Mouse (Mus musculus) neural tube, embryonic 13.5 days (tissue): ENCODE measurements around the gene Ccl4. TPM values are rescaled to one million over a fixed set of nuclear protein-coding genes. Genes with fewer than 3 reads are reported as not detected.

Experiments used
- ATAC-seq: fragments of 200-750 bp; cut with Nextera tagmentation; 2 replicates; pipeline ENCODE4 v1.8.0; 2017; ENCODE audit warnings: low read depth, mild to moderate bottlenecking, moderate TSS enrichment, moderate library complexity
- H3K27ac ChIP-seq: fragments of 300-500 bp; sonication (generic); replicated peaks from 2 replicates; pipeline ENCODE4 v1.5.1; 2015; ENCODE audit warnings: moderate library complexity, mild to moderate bottlenecking, inconsistent platforms
- H3K27me3 ChIP-seq: fragments of 300-500 bp; sonication (generic); 2 replicates; pipeline ENCODE4 v1.6.1; 2015; ENCODE audit warnings: mild to moderate bottlenecking, inconsistent platforms
- H3K36me3 ChIP-seq: fragments of 300-500 bp; sonication (generic); 2 replicates; pipeline ENCODE4 v1.6.1; 2015; ENCODE audit warnings: mild to moderate bottlenecking, inconsistent platforms
- H3K4me1 ChIP-seq: fragments of 300-500 bp; sonication (generic); replicated peaks from 2 replicates; pipeline ENCODE4 v1.6.1; 2015; ENCODE audit warnings: inconsistent platforms
- H3K4me2 ChIP-seq: fragments of 300-500 bp; sonication (generic); 2 replicates; pipeline ENCODE4 v1.6.1; 2015; ENCODE audit warnings: inconsistent platforms, mild to moderate bottlenecking, moderate library complexity
- H3K4me3 ChIP-seq: fragments of 300-500 bp; sonication (generic); 2 replicates; pipeline ENCODE4 v1.5.1; 2015; ENCODE audit warnings: mild to moderate bottlenecking, inconsistent platforms
- H3K9ac ChIP-seq: fragments of 300-500 bp; sonication (generic); 2 replicates; pipeline ENCODE4 v1.6.1; 2015; ENCODE audit warnings: moderate library complexity, mild to moderate bottlenecking, inconsistent platforms
- H3K9me3 ChIP-seq: fragments of 300-500 bp; sonication (generic); 2 replicates; pipeline ENCODE4 v1.6.1; 2016; ENCODE audit warnings: inconsistent platforms
- WGBS: fragments of 180-500 bp; shearing (Covaris S2); methylation state at CpG from one replicate; pipeline ENCODE4 v1.1.7; 2015; 5-methylcytosine and 5-hydroxymethylcytosine counted together
- polyA plus RNA-seq: library from polyadenylated mRNA; unstranded; fragments of >200 nt; fragmentation: Nextera tagmentation; extraction: Ambion mirVana; gene quantifications from 2 replicates; pipeline ENCODE4 v1.2.1, GENCODE M21; 2015

The Ccl4 gene
- polyA plus RNA-seq, 1 experiment from 2014 or later: 1.9 TPM

DNA sequence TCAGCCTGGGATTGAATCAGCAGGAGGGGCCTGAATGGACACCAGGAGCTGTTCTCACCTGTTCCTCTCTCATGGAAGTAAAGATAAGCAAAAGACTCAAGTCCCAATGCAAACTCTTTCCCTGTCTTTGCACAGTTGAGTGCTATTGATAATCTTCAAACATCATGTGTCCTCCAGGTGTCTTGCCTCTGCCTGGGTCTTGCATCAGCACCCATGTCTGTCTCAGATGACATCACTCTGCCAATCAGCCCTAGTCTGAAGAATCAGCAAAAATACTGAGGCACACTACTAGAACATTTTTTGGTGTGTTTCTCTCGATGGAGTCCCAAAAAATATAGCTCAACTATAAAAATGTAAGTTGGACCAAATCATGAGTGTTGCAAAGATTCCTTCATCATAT is 29.6 kb downstream of the Ccl4 start:
- no peaks in the 10 kb centered on the region for H3K4me1 ChIP-seq
- no peaks in the 10 kb centered on the region for H3K9me3 ChIP-seq
- no peak overlapping the region for H3K4me2 ChIP-seq
- 66% methylated on average over 1 of the region's 1 CpGs for WGBS
- no peak overlapping the region for H3K4me3 ChIP-seq
- no peaks in the 10 kb centered on the region for H3K36me3 ChIP-seq
- no peaks in the 10 kb centered on the region for H3K27me3 ChIP-seq
- H3K9ac ChIP-seq: no peak overlapping the region
- no peak overlapping the region for H3K27ac ChIP-seq
- no peak for ATAC-seq

DNA sequence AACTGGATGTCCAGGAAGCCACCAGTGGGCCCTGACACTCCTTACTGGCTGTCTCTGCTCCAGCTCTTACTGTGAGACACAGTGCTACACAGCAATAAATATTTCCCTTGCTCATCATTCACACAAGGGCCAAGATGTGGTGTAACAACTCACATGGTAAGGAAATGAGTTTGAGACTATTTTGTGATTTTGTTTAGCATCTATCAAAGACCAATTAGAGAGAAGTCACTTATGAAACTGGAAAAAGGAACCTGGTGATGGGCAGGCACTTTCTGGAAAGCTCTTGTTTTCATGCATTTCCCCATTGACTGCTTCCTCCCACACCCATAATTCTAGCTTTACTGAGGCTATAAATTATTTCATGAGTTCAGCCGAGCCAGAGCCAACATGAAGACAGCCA is 41.3 kb downstream of the Ccl4 start, which contains the start of gene Wfdc17:
TSS of gene Wfdc17 (plus strand) at position 287 of the 400 bp plus-strand sequence.
- Histone ChIP-seq H3K9ac (no peak within 1 kb of the TSS), H3K27ac (no peak within 1 kb of the TSS), H3K36me3 (no peaks in the 10 kb centered on the region), H3K9me3 (no peaks in the 10 kb centered on the region), H3K4me1 (no peaks in the 10 kb centered on the region), H3K4me3 (no peak within 1 kb of the TSS), H3K27me3 (no peaks in the 10 kb centered on the region), H3K4me2 (no peak within 1 kb of the TSS)
- 23% methylated on average over 1 of the region's 1 CpGs for WGBS
- ATAC-seq: no peak

DNA sequence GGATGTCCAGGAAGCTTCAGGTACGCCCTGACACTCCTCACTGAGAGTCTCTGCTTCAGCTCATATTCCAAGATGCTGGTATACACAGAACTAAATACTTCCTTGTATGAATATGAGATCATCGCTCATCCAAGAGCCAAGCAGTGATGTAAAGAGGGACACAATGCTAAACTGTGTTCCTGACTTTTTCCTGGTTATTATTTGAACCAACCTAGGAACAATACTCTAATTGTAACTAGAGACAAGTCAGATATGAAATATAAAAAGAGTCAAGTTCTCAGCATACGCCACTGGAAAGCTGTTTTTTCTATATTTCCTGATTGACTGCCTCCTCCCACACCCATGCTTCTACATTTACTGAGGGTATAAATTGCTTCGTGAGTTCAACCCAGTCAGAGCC is 46.3 kb downstream of the Ccl4 start, which contains the start of gene Wfdc18:
TSS of gene Wfdc18 (plus strand) at position 301 of the 400 bp plus-strand sequence.
- no peak within 1 kb of the TSS for H3K4me2 ChIP-seq
- H3K27me3 ChIP-seq: no peaks in the 10 kb centered on the region
- H3K4me3 ChIP-seq: no peak within 1 kb of the TSS
- no peaks in the 10 kb centered on the region for H3K4me1 ChIP-seq
- WGBS: 75% methylated on average over 4 of the region's 4 CpGs
- H3K36me3 ChIP-seq: no peaks in the 10 kb centered on the region
- no peak for ATAC-seq
- H3K9ac ChIP-seq: no peak within 1 kb of the TSS
- no peaks in the 10 kb centered on the region for H3K9me3 ChIP-seq
- no peak within 1 kb of the TSS for H3K27ac ChIP-seq

DNA sequence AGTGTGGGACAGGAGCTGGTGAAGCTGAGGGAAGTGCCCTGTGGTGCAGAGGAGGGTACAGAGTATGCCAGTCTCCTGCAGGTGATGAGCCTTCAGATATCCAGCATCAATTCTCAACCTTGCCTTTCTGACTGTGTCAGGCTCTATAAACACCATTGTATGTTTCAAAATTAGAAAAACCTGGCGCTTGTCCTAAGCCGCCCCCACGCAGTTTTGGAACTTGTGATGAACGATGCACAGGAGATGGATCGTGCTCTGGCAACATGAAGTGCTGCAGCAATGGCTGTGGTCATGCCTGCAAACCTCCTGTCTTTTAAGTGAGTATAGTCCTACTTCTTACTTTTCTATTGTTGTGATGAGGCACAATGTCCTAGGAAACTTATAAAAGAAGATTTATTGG is 47.3 kb downstream of the Ccl4 start:
- H3K27ac ChIP-seq: no peak overlapping the region
- no peak overlapping the region for H3K4me2 ChIP-seq
- H3K9me3 ChIP-seq: no peaks in the 10 kb centered on the region
- no peak overlapping the region for H3K9ac ChIP-seq
- WGBS: 94% methylated on average over 5 of the region's 5 CpGs
- H3K4me1 ChIP-seq: no peaks in the 10 kb centered on the region
- H3K36me3 ChIP-seq: no peaks in the 10 kb centered on the region
- H3K27me3 ChIP-seq: no peaks in the 10 kb centered on the region
- H3K4me3 ChIP-seq: no peak overlapping the region
- ATAC-seq: no peak

DNA sequence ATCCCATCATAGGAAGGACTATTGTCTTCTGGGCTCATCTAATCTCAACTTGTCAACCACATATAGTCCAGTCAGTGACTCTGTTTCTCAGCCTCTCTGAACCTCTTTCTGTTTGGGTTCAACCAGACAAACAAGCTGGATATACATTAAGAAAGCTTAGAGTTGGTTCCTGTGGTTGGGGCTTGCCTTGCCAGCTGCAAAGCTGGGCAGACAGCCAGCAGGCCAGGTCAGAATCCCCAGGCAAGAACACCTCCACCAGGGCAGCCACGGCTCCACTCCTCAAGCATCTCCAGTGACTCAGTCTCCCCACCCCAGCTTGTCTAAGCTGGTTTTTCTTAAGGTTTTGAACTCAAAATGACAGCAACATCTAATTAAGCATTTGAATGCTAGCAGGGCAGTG is 50.3 kb downstream of the Ccl4 start:
- 89% methylated on average over 1 of the region's 1 CpGs for WGBS

DNA sequence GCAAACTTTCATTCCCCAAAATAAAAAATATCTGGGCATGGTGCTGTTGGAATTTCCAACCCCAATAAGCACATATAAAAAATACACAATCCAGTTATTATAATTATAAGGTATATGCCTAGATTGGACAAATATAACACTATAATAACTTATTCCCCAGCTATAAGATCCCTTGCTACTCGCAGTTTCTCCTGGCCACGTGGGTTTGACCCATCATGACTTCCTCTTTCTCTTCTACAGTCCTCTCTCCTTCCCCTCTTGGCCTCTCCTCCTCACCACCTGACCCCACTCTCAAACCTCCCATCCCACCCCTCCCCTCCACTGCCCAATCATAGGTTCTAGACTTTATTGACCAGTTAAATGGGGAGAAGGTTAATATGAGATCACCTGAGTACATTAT is 51.5 kb downstream of the Ccl4 start:
- H3K27me3 ChIP-seq: no peaks in the 10 kb centered on the region
- no peak overlapping the region for H3K27ac ChIP-seq
- no peaks in the 10 kb centered on the region for H3K4me1 ChIP-seq
- no peak overlapping the region for H3K4me3 ChIP-seq
- ATAC-seq: no peak
- H3K9me3 ChIP-seq: no peaks in the 10 kb centered on the region
- H3K36me3 ChIP-seq: no peaks in the 10 kb centered on the region
- no peak overlapping the region for H3K4me2 ChIP-seq
- no peak overlapping the region for H3K9ac ChIP-seq
- 77% methylated on average over 2 of the region's 2 CpGs for WGBS

More for the DNA sequence above, 50.3 kb downstream of the Ccl4 start:
- ATAC-seq: no peak
- H3K27me3 ChIP-seq: no peaks in the 10 kb centered on the region
- H3K9me3 ChIP-seq: no peaks in the 10 kb centered on the region
- H3K4me1 ChIP-seq: no peaks in the 10 kb centered on the region
- H3K4me2 ChIP-seq: no peak overlapping the region
- no peak overlapping the region for H3K4me3 ChIP-seq
- H3K9ac ChIP-seq: no peak overlapping the region
- H3K27ac ChIP-seq: no peak overlapping the region
- H3K36me3 ChIP-seq: no peaks in the 10 kb centered on the region

Other genes with a start within 250 kb of the Ccl4 start
- gene Gas2l2, start 233.1 kb upstream of the Ccl4 start, polyA plus RNA-seq: 0.07 and 0.29 TPM in 2 replicates
- 0.36 TPM in 1 of 2 replicates, not detected in the other for gene 1700020L24Rik, start 224.9 kb upstream of the Ccl4 start, polyA plus RNA-seq
- 3.5 and 4.6 TPM in 2 replicates for gene Mmp28, start 199.5 kb upstream of the Ccl4 start, polyA plus RNA-seq
- gene Taf15, start 189.5 kb upstream of the Ccl4 start, polyA plus RNA-seq: 10.8 and 11.8 TPM in 2 replicates
- not detected in 2 replicates for gene Heatr9, start 140.4 kb upstream of the Ccl4 start, polyA plus RNA-seq
- not detected in 2 replicates for gene Ccl5, start 132.1 kb upstream of the Ccl4 start, polyA plus RNA-seq
- 2.4 and 3.1 TPM in 2 replicates for gene Ccl9, start 83.9 kb upstream of the Ccl4 start, polyA plus RNA-seq
- 2.7 and 3.5 TPM in 2 replicates for gene Ccl6, start 69.5 kb upstream of the Ccl4 start, polyA plus RNA-seq
- not detected in 2 replicates for gene Rpl9-ps1, start 17.0 kb upstream of the Ccl4 start, polyA plus RNA-seq
- gene Ccl3, start 13.2 kb upstream of the Ccl4 start, polyA plus RNA-seq: 2.0 and 3.0 TPM in 2 replicates
- gene Wfdc17, start 41.4 kb downstream of the Ccl4 start, polyA plus RNA-seq: not detected in 2 replicates
- gene Wfdc18, start 46.4 kb downstream of the Ccl4 start, polyA plus RNA-seq: not detected in 2 replicates
- gene Wfdc21, start 84.4 kb downstream of the Ccl4 start, polyA plus RNA-seq: not detected in 2 replicates
- gene Heatr6, start 91.1 kb downstream of the Ccl4 start, polyA plus RNA-seq: 32.7 and 35.5 TPM in 2 replicates
- 0.32 and 0.33 TPM in 2 replicates for gene Hnf1b, start 187.5 kb downstream of the Ccl4 start, polyA plus RNA-seq